Mouse (Mus musculus): ENCODE measurements around the gene Manba.

- TF ChIP-seq GATA1 (IDR thresholded peaks at IDR 0.05; ENCODE audit: borderline replicate concordance, low read length) (no peak), FLI1 (IDR thresholded peaks at IDR 0.05; ENCODE audit: low read length) (no peak)
Measured at GRCm38 (mm10) chr3:135468402-135468801, 17.0 kb upstream of the Manba start.

Data from megakaryocyte, embryonic 14.5 days (primary cell).